Mouse (Mus musculus): ENCODE data around the gene Oaf.

DNA sequence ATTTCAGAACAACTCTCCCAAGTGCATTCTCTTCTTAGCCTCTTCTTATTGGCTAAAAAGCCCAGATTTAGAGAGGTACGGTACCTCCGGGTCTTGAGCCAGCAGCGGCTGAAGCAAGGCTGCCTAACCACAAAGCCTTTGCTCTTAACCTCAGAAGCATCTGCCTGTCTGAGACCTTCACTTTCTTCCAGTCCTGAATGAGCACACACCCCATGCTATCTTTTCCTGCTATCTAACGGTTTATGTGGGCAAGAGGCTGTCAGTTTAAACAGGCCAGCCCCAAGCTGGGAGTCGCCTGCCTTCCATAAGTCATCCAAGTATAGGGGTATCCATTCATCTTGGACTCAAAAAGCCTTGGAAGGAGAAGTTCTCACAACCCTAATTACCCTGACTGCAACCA, 2.7 kb upstream of the Oaf start:
- TF ChIP-seq CTCF (conservative IDR thresholded peaks at IDR 0.05; ENCODE audit: low read length): no peak
- TF ChIP-seq NANOG (IDR thresholded peaks at IDR 0.05; ENCODE audit: borderline replicate concordance, low read length): no peak

Measured in E14TG2a.4 (cell line).